Mouse (Mus musculus) heart, postnatal 14 days (tissue): Measurements from ENCODE around the gene Ccz1. TPM values are rescaled to one million over a fixed set of nuclear protein-coding genes. Genes with fewer than 3 reads are reported as not detected.

Experiments used
- DNase-seq, 2 experiments: peaks; one replicate each; pipeline ENCODE4 v3.0.0; 2021 to 2022
- intact Hi-C: fragments of 180-260 bp; cut with DNase I; formaldehyde crosslinking; loops from one replicate; pipeline ENCODE4 v1.15.1; 2025
- total RNA-seq, 2 experiments: library from RNA; stranded (reverse); gene quantifications; 2 replicates each; pipeline ENCODE4 v1.2.3; 2021

Gene Ccz1
- total RNA-seq, 2 experiments from 2014 or later, result 28.8 to 29.6 TPM

DNA sequence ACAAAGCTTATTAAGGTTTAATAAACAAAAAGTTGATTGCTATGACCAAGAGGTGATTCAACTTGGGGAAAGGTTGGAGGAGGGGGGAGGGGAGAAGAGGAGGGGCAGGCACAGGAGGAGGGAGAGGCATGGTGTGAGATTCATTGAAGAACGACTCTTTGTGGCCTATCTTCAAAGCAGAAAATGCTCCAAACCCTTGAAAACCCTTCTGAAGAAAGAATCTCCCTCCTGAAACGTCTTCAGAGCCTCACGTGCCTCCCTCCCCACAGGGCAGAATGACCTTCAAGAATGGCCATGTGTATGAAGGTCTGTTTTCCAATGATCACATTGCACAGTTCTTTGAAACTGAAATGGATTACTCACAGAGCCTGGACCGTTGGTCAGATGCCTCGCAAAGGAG is 64.7 kb downstream of the Ccz1 start:
- intact Hi-C loops, result no loop called here
- no peak for DNase-seq

DNA sequence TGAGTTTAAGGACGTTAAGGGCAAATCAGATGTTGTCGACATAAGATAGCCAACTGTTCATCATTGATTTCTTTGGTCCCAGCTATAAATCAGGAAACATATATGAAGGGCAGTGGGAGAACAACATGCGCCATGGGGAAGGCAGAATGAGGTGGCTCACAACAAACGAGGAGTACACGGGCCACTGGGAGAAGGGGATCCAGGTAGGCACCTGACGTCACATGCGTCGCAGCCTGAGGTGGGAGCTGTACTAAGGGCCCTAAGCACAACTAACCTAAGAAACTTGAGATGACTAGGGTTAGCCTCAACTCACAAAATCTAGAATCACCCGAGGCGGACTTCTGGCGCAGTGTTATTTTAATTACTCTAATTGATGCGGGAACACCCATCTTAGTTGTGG is 66.3 kb downstream of the Ccz1 start:
- intact Hi-C loops, result no loop called here
- no peak for DNase-seq

DNA sequence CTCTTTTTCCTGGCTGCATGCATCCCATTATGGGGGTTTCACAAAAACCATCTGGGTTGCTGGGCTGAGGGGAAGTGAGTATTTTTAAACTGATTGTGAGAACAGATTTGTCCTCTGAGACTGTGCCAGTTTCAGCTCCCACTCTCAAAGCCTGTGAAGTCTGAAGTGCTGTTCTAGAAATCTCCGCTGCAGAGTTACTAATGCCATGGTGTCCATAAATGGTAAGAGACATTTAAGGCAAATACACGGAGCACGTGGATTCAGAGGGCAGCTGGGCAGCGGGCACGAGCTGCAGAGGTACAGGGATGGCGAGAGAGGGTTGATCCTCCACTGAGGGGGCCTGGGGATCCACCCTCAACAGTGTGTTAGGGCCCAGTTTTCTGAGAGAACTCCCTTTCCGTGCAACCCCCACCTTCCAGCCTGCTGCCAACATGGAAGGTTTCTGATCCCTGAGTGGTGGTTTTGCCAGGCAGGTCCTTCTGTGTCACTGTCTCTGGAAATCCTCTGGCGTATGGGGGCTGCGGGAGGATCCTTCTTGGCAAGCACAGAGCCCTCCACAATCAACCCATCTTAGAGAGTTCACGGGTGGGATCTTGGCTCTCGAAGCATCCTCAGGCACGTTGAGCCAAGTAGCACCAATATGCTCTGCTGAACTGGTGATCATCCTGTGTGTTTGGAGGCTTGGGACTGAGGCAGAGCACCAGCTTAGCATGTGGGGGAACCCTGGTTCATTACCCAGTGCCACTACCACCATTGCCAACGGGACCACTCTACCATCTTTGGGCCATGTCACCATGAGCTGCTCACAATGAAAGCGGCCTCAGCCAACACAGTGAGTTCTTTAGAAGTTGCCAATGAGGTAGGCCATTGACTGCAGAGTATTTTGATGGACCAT is 71.2 kb downstream of the Ccz1 start:
- intact Hi-C loops, result no loop called here
- DNase-seq, result no peak

DNA sequence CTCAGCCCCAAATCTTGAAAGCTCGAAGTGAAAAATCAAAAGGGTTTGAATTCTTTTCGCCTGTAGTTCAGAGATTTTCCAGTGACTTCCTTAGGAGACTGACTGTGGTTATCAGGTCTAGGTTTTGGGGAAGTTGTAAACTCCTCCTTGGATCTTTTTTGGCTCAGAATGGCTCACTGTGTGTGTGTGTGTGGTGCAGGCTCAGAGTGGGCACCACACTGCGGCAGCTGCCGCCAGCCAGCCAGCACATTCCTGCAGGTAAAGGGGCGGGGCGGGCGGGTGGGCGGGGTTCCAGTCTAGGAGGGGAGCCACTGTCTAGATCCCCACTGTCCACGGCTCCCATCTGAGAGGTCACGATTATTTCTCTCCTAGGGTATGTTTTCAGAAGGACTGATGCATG is 73.1 kb downstream of the Ccz1 start:
- intact Hi-C loops, result no loop called here
- no peak for DNase-seq

Other genes starting within 250 kb of the Ccz1 start
- gene Eif2ak1, start 197.1 kb downstream of the Ccz1 start, total RNA-seq, result 10 to 100 TPM; 19.1 to 20.0 TPM
- not detected for gene Ankrd61, start 117.2 kb downstream of the Ccz1 start, total RNA-seq
- 10 to 100 TPM; 31.5 to 35.7 TPM for gene Aimp2, start 105.0 kb downstream of the Ccz1 start, total RNA-seq
- 1 to 10 TPM; 5.6 to 7.6 TPM for gene Pms2, start 104.9 kb downstream of the Ccz1 start, total RNA-seq
- gene Gm42421, start 86.7 kb downstream of the Ccz1 start, total RNA-seq, result under 1 TPM in 1 of 2 experiments, not detected in 1; 0.50 TPM
- under 1 TPM; 0.34 to 0.53 TPM for gene Rsph10b, start 81.8 kb downstream of the Ccz1 start, total RNA-seq
- not detected for gene Ocm, start 11.8 kb upstream of the Ccz1 start, total RNA-seq
- gene Lmtk2, start 85.6 kb upstream of the Ccz1 start, total RNA-seq, result 10 to 100 TPM; 21.9 to 22.6 TPM
- not detected for gene Bhlha15, start 175.4 kb upstream of the Ccz1 start, total RNA-seq
- 10 to 100 TPM; 29.5 to 34.7 TPM for gene Tecpr1, start 208.7 kb upstream of the Ccz1 start, total RNA-seq
- gene Bri3, start 229.6 kb upstream of the Ccz1 start, total RNA-seq, result 100 to 1,000 TPM; 125 to 128 TPM